Mouse (Mus musculus) activated CD4-positive, CD25-positive, alpha-beta regulatory T cell, adult 4 months (primary cell): ENCODE data around the gene Sema6b. TPM values are rescaled to one million over a fixed set of nuclear protein-coding genes. Genes with fewer than 3 reads are reported as not detected.
A peak's percentile ranks its signal among the peaks of the same experiment; 100 is the strongest.

ENCODE experiments used
- ATAC-seq: one replicate; pipeline ENCODE4 v1.8.0; 2017
- polyA plus RNA-seq, 2 experiments: library from polyadenylated mRNA; unstranded; fragments of 100-300 nt; shearing (Covaris generic); gene quantifications; one replicate each; pipeline ENCODE4 v1.2.1; 2017

The Sema6b gene
- not detected for polyA plus RNA-seq

GRCm38 (mm10) chr17:56139858-56140595, at the start of gene Sema6b:
Gene Sema6b, minus strand, starts transcription at chr17:56140343.
- peak; percentile 43 for ATAC-seq

DNA sequence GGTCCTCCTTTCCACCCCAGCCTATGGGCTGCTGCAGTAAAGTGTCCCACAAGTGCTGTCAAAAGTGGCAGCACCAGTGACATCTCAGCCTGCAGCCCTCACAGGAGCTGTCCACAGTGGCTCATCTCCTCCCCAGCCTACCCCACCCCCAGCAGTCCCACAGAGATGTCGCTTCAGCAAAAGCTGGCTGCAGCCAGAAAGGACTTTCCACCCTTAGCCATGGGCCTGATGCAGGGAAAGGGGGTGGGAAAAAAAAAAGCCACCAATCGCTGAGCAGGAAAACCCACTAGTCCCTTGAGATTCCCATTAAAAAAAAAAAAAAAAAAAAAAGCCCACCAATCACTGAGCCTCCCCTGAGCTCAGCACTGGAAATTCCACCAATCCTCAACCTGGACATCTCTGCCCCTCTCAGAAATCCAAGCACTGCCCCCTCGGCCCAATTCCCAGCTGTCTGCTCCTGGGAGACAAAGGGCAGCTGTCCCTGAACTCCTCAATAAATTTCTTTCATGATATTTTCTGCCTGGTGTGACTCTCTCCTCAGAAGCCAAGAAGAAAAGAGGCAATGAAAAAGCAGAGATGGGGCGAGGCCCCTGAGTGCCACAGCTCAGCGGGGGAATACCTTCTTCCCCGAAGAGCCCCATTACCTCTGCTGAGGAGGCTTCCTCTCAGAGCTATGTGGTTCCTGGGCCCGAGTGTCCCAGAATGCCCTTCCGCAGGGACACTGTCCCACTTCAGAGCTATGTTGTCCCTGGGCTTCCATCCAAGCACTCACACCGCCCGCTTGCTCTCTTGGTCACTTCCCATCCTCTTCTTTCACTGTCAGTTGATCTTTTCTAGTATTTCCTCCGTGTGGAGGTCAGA, 45.4 kb upstream of the Sema6b start:
- ATAC-seq = no peak

DNA sequence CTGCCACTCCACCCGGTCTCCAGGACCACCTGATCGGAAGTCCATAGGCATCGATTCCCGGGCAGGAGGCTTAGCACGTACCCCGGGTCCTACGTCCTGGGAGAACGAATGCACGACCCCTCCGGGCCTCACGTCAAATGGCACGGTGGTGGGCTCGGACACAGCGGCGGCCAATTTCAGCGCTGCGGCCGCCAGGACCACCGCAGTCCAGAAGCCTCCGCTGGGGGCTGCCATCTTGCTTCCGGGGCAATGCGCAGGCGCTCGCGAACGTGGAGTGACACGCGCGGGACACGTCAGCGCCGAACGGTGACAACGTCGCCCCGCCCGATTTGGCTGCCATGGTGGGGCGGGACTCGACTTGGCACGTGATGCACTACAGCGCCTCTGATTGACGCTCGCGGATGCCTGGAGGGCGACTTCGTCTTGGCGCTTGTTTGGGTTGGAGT, 43.5 kb upstream of the Sema6b start, which contains the start of gene Mydgf:
Mydgf (minus strand) TSS at position 263 of the 446 bp plus-strand sequence.
- peak; percentile 98 for ATAC-seq

- ATAC-seq = peak; percentile 8
Measured at GRCm38 (mm10) chr17:56182975-56183657, 43.0 kb upstream of the Sema6b start.

DNA sequence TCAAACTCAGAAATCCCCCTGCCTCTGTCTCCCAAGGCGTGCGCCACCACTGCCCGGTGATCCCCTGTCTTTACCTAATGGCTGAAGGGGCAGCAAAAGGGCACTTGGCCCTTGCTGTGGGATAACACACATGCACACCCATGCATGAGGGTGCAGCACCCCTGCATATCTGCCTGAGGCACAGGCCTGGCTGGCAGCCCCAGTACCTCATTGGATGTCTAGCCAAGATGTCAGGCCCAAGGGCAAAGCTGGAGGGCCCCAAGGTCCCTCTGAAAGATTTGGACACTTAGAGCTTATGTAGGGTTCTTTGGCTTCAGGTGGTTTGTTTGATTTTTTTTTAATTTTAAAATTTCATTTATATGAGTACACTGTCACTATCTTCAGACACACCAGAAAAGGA, 35.3 kb upstream of the Sema6b start:
- no peak for ATAC-seq

DNA sequence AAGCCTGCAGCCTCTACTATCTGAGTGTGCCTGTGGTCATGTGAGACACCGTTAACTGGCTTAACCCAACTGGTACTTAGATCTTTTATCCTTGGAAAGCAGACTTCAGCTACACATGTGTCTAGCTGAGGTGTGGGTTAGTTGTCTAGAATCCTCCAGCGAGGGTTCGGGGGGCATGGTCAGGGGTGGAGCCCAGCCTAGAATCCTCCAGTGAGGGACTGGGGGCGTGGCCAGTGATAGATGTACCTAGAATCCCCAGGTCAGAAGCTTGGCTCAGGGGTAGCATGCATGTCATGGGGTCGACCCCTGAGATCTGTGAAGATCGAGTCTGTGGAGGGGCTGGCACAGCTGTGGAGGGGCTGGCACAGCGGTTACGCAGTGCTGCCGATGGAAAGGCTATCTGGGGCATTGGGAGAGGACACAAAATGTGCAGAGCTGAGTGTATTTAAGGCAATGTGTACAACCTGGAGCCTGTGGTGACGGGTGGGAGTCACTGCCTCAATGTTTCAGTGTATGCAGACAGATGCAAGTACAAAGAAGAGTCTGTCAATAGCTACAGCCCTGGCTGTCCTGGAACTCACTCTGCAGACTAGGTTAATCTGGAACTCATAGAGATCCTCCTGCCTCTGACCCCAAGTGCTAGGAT, 33.4 kb upstream of the Sema6b start:
- no peak for ATAC-seq

DNA sequence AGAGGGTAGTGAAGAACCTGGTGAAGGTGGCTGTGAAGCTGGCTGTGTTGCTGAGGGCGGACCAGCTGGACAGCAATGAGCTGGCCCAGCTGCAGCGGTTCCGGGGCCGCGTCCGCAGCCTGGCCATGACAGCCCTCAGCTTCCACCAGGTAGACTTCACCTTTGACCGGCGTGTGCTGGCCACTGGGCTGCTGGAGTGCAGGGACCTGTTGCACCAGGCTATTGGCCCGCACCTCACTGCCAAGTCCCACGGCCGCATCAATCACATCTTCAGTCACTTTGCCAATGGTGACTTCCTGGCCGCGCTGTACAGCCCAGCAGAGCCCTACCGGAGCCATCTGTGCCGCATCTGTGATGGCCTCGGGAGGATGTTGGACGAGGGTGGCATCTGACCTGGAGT, 31.7 kb upstream of the Sema6b start:
- no peak for ATAC-seq

DNA sequence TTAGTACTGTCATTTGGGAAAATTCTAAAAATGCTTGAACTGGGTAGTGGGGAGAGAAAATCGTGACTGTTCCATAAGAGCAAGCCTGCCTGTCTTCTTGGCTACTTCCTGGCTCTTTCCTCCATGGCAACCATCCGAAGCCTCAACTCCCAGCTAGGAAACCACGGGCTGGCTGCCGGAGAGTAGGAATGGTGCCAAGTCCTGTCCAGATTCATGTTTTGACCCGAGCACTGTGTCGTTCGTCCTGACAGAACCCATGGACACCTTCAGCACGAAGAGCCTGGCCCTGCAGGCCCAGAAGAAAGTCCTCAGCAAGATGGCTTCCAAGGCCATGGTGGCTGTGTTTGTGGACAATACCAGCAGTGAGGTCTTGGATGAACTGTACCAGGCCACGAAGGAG, 31.3 kb upstream of the Sema6b start:
- no peak for ATAC-seq

DNA sequence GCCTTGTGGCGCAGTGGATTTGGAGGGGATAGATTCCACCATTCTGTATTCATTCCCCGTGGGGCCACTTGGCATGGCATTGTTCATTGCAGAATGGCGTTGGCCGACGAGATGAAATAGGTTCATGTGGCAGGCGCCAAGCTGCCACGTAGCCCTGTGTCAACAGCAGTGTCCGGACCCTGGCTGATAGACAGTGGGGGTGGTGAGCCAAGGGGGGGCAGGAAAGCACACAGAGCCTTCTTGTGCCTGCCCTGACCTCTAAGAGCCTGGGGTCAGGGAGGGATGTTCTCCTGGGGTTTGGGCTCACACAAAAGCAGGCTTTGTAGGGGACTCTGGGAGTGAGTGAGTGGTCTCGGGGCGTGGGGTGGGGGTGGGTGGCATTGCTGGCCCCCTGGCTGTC, 30.5 kb upstream of the Sema6b start:
- no peak for ATAC-seq

GRCm38 (mm10) chr17:56169830-56170229, 29.7 kb upstream of the Sema6b start:
- peak; percentile 76 for ATAC-seq

DNA sequence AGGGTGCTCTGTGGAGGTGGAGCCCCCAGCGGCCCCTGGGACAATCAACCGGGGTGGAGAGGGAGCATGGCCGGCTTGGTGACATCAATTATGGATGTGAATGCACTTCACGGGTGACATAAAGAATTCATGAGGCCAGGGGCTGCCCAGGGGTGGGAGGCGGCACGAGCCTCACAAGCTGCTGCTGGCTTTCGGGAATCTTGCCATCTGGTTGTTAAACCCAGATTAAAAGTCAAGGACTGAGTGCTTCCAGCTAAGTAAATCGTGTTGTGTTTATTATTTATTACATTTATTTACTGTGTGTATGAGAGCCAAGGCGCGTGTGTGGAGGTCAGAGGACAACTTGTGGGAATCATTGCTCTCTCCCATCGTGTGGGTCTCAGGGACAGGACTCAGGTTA, 25.5 kb upstream of the Sema6b start:
- ATAC-seq = no peak

- ATAC-seq = no peak
Measured at GRCm38 (mm10) chr17:56164510-56164909, 24.4 kb upstream of the Sema6b start.

GRCm38 (mm10) chr17:56163523-56164102, 23.5 kb upstream of the Sema6b start:
- peak; percentile 76 for ATAC-seq

GRCm38 (mm10) chr17:56162231-56162774, 22.2 kb upstream of the Sema6b start, which contains the start of gene Tnfaip8l1:
Gene Tnfaip8l1, plus strand, starts transcription at chr17:56162477.
- peak; percentile 89 for ATAC-seq

DNA sequence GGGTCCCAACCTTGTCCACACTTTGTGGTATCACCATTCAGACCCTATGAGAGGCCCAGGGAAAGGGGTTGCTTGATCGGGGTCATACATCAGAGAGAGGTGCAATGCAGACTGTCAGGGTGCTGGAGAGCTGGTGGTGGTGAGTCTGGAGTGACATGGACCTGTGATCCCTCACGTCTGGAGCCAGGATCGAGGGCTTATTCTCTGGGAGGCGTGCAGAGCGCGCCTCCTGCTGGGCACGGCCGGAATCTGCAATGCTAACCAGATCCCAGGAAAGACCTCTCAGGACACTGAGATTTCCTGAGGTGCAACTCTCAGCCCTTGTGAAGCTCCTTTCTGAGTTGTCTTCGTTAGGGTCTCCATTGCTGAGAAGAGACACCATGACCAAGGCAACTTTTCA, 19.6 kb upstream of the Sema6b start:
- ATAC-seq = no peak

DNA sequence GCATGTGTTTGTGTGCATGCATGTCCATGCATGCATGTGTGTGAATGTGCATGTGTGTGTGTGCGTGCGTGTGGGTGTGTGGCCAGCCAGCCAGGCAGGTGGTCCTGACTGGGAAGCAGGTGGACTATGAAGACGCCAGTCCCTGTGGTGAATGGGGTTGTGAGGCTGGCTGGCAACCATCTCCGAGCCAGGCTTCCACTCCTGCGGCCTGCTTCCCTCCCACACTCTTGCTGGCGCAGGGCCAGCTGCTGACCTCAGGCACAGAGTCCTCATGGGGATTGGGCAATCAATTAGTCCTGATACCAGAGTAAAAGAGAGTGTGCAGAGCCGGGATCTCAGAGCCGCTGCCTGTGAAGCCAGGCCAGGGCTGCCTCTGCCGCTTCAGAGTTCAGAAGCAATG, 13.5 kb upstream of the Sema6b start:
- no peak for ATAC-seq

DNA sequence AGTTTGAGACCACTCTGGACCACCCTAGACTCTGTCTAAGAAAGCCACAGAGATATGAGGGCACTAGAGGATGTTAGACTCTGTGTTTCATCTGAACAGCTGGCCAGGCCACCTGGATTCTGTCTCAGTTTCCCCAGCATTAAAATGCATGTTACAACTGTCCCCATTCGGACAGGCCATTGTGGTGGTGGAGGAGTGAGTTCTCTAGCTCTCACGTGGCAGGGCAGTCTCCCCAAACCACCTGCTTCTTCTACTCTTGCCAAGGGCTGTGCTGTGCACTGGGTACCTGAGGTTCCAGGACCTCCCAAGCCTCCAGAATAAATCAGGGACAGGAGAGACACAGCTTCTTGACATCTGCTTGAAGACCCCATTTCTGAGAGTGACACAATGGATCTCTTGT, 9.8 kb upstream of the Sema6b start:
- no peak for ATAC-seq

GRCm38 (mm10) chr17:56148790-56149618, 8.9 kb upstream of the Sema6b start:
- no peak for ATAC-seq

- ATAC-seq = no peak
Measured at GRCm38 (mm10) chr17:56148280-56148679, 8.1 kb upstream of the Sema6b start.

- ATAC-seq = no peak
Measured at GRCm38 (mm10) chr17:56147420-56147819, 7.3 kb upstream of the Sema6b start.

DNA sequence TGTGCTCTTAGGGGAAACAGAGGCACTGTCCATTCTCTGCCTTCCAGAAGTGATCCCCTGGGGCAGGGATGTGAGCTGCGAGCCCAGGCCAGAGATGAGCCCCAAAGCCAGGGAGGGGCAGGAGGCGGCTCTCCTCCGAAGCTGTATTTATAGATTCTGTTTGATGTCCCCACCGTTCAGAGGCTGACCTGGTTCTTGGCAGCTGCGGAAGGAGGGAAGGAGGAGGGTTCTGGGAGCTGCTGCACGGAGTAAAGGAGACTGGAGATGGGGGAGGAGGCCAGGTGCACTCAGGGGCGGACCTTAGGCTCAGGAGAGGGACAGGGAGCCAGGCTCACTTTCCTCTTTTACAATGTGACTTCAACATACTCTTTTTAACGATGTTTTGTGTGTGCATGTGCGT, 6.0 kb upstream of the Sema6b start:
- ATAC-seq = no peak
